Mouse (Mus musculus) left cerebral cortex, postnatal 14 days (tissue): ENCODE measurements at regions not wholly inside any gene's neighbourhood (a gene's known extent, or its start where the extent isn't known, plus 50 kb on each side); places are given as distances from the start of the nearest gene placed in this dataset.

ENCODE experiments used
- DNase-seq, 2 experiments: peaks; one replicate each; pipeline ENCODE4 v3.0.0; 2021 to 2022; ENCODE audit warnings: low spot score in 2 of 2, mixed read lengths in 1 of 2
- intact Hi-C: fragments of 180-260 bp; cut with DNase I; formaldehyde crosslinking; loops from one replicate; pipeline ENCODE4 v1.15.1; 2025

- intact Hi-C loops = no loop called here
- peak; percentile 30 to 64 for DNase-seq
Measured at GRCm38 (mm10) chr10:68606848-68607247, 65.2 kb upstream of the Cabcoco1 start.

- DNase-seq = peak in 1 of 2 experiments; percentile 8
- intact Hi-C loops = no loop called here
Measured at GRCm38 (mm10) chr10:68611906-68612305, 70.2 kb upstream of the Cabcoco1 start.

- intact Hi-C loops = no loop called here
- peak in 1 of 2 experiments; percentile 13 for DNase-seq
Measured at GRCm38 (mm10) chr10:68612727-68613126, 71.0 kb upstream of the Cabcoco1 start.

- no peak for DNase-seq
- intact Hi-C loops = no loop called here
Measured at GRCm38 (mm10) chr10:68623786-68624185, 82.1 kb upstream of the Cabcoco1 start.

GRCm38 (mm10) chr10:68625329-68625728, 83.6 kb upstream of the Cabcoco1 start:
- no peak for DNase-seq
- intact Hi-C loops = no loop called here

GRCm38 (mm10) chr10:68625752-68626151, 84.1 kb upstream of the Cabcoco1 start:
- DNase-seq = no peak
- intact Hi-C loops = no loop called here

GRCm38 (mm10) chr10:68629486-68629885, 87.8 kb upstream of the Cabcoco1 start:
- no peak for DNase-seq
- intact Hi-C loops = no loop called here

- intact Hi-C loops = no loop called here
- DNase-seq = no peak
Measured at GRCm38 (mm10) chr10:68633180-68633579, 90.3 kb upstream of the Tmem26 start.

GRCm38 (mm10) chr10:68652700-68653099, 70.7 kb upstream of the Tmem26 start:
- DNase-seq = no peak
- intact Hi-C loops = no loop called here

GRCm38 (mm10) chr10:68655491-68655890, 68.0 kb upstream of the Tmem26 start:
- DNase-seq = no peak
- intact Hi-C loops = no loop called here

GRCm38 (mm10) chr10:68666094-68666493, 57.4 kb upstream of the Tmem26 start:
- DNase-seq = no peak
- intact Hi-C loops = no loop called here

GRCm38 (mm10) chr10:68669330-68669729, 54.1 kb upstream of the Tmem26 start:
- DNase-seq = no peak
- intact Hi-C loops = no loop called here

- DNase-seq = peak; percentile 10 to 13
Measured at GRCm38 (mm10) chr10:68669992-68670391, 53.5 kb upstream of the Tmem26 start.

GRCm38 (mm10) chr10:68672291-68672690, 51.2 kb upstream of the Tmem26 start:
- intact Hi-C loops = no loop called here
- DNase-seq = no peak

More at GRCm38 (mm10) chr10:68669992-68670391, 53.5 kb upstream of the Tmem26 start:
- intact Hi-C loops = no loop called here

GRCm38 (mm10) chr10:68673102-68673872, 50.2 kb upstream of the Tmem26 start:
- intact Hi-C loops = no loop called here
- DNase-seq = no peak
